Mouse (Mus musculus) MEL-GATA-1-ER (cell line): Measurements from ENCODE around the gene Tead2.

Source experiments
- DNase-seq: peaks from one replicate; pipeline ENCODE4 v3.0.0-alpha.2; 2012; ENCODE audit warnings: low read depth; ENCODE audit errors: extremely low read depth

The Tead2 gene

DNA sequence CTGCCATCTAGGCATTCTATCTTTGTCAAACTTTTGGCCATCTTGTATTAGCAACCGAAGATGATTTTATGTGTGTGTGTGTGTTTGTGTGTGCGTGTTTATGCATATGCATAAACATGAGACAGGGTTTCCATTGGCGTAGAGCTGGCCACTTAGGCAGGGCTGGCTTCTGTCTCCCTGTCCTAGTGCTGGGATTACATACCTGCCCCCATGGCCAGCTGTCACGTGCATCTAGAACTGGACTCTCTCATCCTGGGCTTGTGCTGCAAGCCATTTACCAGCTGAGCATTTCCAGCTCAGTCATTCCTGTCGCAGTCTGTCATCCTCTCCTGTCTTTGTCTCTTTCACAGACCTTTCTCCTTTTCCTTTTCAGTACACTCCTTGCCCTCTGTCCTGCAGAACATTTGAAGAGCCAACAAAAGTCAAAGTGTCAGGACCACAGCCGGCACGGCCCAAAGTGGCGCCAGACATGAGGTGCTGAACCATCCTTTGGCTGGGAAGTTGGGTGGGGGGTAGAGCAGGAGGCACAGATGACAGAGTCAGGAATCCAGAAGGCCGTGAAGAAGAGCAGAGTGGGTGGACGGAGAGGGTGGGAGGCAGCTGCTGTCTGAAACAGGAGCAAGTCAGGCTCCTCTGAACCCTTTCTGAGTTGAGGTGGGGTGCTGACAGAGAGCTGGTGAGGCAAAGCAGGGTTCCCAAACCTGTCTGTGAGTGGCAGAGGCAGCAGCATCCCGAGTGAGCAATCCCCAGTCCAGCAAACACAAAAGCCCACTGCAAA, 41.7 kb downstream of the Tead2 start:
- no peak for DNase-seq

DNA sequence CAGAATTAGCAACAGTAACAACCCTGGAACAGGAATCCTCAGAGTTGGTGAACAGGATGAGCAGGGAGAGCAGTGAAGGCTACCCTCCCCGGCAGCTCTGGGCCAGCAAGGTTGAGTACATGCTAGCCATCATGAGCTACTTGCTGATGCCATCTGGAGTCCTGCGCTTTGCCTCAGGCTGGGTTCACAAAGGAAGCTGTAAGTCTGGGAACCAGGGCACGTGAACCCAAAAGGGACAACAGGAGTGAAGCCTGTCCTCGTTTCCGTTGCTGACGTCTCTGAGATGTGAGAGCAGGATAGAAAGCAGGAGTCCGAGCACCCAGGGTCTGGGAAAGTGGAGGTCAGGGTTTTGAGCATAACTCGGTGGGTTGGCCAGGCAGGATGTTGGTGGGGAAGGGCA, 43.7 kb downstream of the Tead2 start:
- DNase-seq: no peak

DNA sequence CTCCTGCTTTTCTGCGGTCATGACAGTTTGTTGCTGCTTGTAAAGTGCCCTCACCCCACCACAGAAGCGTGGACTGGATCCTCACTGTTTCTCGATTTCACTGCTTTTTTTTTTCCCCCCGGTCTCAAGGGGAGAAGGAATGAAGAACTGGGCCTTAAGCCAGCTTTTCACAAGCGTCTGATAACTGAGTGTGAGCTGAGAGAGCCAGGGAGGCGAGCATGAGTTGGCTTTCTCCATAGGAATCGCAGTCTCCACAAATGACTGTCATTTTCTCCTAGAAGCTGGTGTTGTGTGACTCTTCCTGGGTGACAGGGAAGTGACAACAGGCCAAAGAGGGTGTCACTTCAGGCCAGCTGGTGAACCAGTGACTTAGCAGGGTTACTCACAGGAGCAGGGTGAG, 46.7 kb downstream of the Tead2 start:
- no peak for DNase-seq

DNA sequence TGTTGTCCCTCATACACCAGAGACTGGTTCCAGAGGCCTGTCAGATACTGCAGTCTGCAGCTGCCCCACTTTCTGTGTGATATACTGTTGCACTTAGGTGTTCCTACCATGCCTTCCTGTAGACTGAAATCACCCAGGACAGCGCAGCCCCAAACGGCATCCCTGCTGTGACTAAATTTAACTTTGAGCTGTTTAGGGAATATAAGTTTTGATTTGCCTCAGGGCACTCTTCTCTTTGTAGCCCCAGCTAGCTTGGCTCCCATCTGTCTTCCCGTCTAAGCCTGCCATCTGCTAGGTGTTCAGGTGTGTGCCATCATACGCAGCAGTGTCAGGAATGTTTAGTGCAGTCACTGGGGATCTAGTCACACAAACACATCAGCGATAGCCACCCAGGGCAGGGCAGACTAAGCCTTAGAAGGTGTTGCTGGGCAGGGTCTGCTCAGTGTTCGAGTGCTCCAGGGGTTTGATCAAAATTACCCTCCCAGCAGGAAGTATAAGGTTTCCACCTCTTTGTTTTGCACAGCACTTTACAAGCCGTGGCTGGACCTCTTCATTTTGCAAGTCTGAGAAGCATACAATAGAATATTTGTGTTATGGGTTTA, 47.6 kb downstream of the Tead2 start:
- no peak for DNase-seq

DNA sequence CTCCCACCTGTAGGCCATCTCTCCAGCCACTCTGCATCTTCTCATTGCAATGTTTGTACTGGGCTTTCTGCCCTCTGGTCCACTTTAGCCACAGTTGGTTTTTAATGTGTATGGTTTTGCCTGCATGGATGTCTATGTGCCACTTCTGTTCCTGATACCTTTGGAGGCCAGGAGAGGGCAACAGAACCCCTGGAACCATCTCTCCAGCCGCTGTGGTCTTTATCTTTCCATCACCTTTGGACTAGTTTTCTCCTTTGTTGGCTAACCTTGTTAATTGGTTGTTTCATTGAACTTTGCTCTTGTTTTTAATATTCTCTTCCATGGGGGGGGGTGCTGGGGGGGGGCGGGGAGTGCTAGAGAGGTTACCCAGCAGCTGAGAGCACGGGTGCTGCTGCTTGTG, 48.8 kb downstream of the Tead2 start:
- DNase-seq: no peak

DNA sequence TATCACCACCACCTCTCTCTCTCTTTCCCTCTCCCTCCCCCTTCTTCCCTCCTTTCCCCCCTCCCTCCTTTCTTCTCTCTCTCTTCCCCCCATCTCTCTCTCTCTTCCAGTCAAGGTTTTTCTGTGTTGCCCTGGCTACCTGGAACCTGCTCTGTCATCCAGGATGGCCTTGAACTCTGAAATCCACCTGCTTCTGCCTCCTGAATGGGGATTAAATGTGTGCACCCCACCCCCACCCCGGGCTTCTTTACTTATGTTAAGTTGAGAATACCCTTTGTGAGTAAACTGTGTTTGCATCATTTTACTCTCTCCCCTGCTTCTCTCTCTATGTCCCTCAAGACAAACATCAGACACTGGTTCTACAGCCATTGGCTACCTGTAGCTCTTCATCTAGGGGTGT, 50.0 kb downstream of the Tead2 start:
- no peak for DNase-seq

DNA sequence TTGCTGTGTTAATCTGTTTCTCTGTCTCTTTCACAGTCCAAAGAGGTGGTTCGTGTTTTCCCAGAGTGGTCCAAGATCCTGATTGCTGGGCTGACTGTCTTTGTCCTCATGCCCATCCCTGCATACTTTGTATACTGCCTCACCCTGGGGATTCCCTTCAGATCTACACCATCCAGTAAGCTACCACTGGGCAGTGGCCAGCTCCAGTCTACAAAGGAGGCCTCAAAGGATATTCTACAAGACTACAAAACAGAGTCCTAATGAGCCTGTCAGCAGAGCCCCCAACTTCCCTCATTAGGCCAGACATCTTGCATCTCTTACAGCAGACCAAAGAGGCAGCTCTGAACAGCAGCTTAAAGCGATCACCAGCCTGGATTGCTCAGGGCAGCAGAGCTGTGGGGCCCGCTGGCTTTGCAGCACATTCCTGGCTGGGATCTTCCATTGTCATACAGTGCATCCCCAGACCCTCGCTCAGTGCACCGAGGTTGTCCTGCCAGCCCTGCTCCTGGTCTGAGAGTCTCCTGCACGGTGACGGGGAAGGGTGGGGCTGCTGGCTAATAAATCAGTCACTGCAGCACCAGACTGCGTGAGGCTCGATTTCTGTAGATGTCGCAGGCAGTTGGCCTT, 57.3 kb downstream of the Tead2 start:
- no peak for DNase-seq

DNA sequence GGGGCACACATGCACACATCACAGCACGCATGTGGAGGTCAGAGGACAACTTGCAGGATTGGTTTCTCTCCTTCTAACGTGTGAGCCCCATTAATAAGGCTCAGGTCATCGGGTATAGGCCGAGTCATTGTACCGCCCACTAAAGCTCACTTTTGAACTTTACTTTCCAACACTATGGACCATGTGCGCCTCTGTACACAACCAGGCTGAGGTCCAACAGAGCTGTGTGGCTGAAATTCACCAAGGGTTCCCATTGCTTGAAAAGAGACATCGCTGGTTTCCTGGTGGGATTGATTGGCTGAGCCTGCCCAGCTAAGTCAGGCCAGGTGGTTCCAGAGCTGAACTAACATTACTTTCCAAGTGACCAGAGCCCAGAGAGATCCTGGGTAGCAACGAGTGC, 58.1 kb downstream of the Tead2 start:
- DNase-seq: no peak

DNA sequence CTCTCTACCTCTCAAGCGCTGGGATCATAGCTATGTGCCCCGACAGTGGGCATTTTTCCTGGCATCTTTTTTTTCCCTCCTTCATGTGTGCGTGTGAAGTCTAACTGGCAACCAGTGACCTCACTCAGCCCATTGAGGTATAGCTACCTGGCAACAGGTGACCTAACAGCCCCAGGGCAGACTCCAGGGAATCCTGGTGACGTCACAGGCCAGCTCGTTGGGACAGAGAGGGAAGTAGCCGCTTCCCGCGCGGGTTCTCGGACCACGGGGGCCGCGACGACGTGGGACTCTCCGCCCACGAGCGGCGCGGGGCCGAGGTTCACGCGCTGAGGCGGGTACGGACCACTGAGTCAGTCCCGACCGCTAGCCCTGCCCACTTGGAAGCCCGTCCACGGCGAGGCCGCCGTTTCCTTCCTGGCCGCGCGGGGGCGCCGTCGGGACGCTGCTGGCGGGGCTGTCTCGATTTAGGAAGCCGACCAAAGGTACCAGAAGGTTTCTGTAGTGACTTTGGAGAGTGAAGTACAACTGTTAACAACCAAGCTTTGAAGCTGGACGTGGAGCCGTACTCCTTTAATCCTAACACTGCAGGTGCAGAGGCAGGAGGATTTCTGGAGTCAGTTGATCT, 61.7 kb downstream of the Tead2 start, which contains the start of gene Slc6a21:
TSS of gene Slc6a21 (plus strand) at position 378 of the 625 bp plus-strand sequence.
- peak; percentile 30 for DNase-seq
